Comparison of ENCODE assay signal across 16 mouse cellular contexts in the genomic region with DNA sequence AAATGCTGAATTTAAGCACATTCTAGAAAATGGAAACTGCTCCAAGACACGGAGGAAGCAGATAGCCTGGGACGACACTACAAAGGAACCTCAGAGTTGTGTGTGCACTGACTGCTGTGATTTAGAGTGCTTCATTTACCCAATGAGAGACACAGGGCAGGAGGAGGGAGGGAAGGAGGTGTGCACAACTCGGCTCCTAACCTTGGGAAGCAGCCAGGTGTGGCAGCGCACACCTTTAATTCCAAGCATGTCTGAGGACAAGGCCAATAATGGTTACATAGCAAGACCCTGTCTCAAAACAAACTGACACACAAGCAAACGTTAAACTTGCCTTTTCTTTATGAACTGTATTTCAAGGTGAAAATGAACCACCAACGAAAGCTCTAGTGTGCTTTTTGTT. TPM values are rescaled to one million over a fixed set of nuclear protein-coding genes. Genes with fewer than 3 reads are reported as not detected.
DNase-seq lines count a peak whose midpoint lies in the region; ATAC-seq and TF ChIP-seq lines count a peak whose summit lies in the region.
"Had no signal": no experiment of that assay in that cellular context is flagged by ENCODE, and none has a peak within 500 bp of the region (broad histone marks: within the 10 kb centered on the region; RNA-seq: fewer than 3 reads in every experiment).

No protein-coding gene starts in this region.

- TF ChIP-seq CTCF in intestine, postnatal 0 days (IDR thresholded peaks at IDR 0.05; ENCODE audit: low read depth): no peak
- TF ChIP-seq CTCF in testis, adult 2 months (IDR thresholded peaks at IDR 0.05; ENCODE audit: control insufficient read depth, insufficient read depth, insufficient replicate concordance, low read depth, low read length): no peak

- DNase-seq in testis, postnatal 10 days (ENCODE audit: low spot score): no peak
- DNase-seq in cerebellum, adult 11-12 months: no peak
- no peak for DNase-seq in spleen, postnatal 4 days (ENCODE audit: low spot score in 2 of 2)
- no peak for DNase-seq in urinary bladder, postnatal 10 days (ENCODE audit: low spot score)
- DNase-seq: cerebellum, postnatal 25 days; gastrocnemius, postnatal 10 days; heart, postnatal 14 days; lung, postnatal 10 days; thymus, postnatal 25 days had no signal

- H3K27me3 ChIP-seq in intestine, postnatal 0 days (replicated peaks; ENCODE audit: control insufficient read depth, insufficient read depth, low read length): no peaks in the 10 kb centered on the region
- H3K27me3 ChIP-seq in intestine, embryonic 16.5 days (replicated peaks; ENCODE audit: control insufficient read depth, insufficient read depth, low read length): no peaks in the 10 kb centered on the region
- no peaks in the 10 kb centered on the region for H3K27me3 ChIP-seq in testis, adult 2 months (ENCODE audit: control insufficient read depth, insufficient read depth, low read length)
- no peaks in the 10 kb centered on the region for H3K27me3 ChIP-seq in kidney, embryonic 16.5 days (ENCODE audit: insufficient read depth, low read length)
- H3K27me3 ChIP-seq: intestine, embryonic 15.5 days had no signal

- H3K4me3 ChIP-seq in intestine, postnatal 0 days (ENCODE audit: low read depth, low read length): no peak overlapping the region
- H3K4me3 ChIP-seq in intestine, embryonic 16.5 days (ENCODE audit: low read length): no peak overlapping the region
- peak overlapping the region; percentile 19 for H3K4me3 ChIP-seq in testis, adult 2 months (ENCODE audit: control insufficient read depth, low read depth, low read length)
- H3K4me3 ChIP-seq in kidney, embryonic 16.5 days (ENCODE audit: low read length): no peak overlapping the region

- no peak overlapping the region for H3K27ac ChIP-seq in intestine, postnatal 0 days (ENCODE audit: low read depth, low read length)
- no peak overlapping the region for H3K27ac ChIP-seq in intestine, embryonic 16.5 days (ENCODE audit: low read length)
- no peak overlapping the region for H3K27ac ChIP-seq in testis, adult 2 months (ENCODE audit: control insufficient read depth, insufficient read depth, low read depth, low read length)
- H3K27ac ChIP-seq in kidney, embryonic 16.5 days (ENCODE audit: low read length): no peak overlapping the region
- H3K27ac ChIP-seq: intestine, embryonic 15.5 days; left cerebral cortex, adult 2 months had no signal

- 55% methylated on average over 6 of the region's 6 CpGs for WGBS in intestine, postnatal 0 days
- WGBS in intestine, embryonic 16.5 days: 58% methylated on average over 6 of the region's 6 CpGs
- WGBS in kidney, embryonic 16.5 days: 55% methylated on average over 6 of the region's 6 CpGs

- no peaks in the 10 kb centered on the region for H3K4me1 ChIP-seq in intestine, postnatal 0 days (replicated peaks; ENCODE audit: control insufficient read depth, insufficient read depth, low read length)
- H3K4me1 ChIP-seq in intestine, embryonic 16.5 days (ENCODE audit: control insufficient read depth, insufficient read depth, low read length): peaks cover 6% of the 10 kb centered on the region
- H3K4me1 ChIP-seq in testis, adult 2 months (ENCODE audit: control insufficient read depth, insufficient read depth, low read length): no peaks in the 10 kb centered on the region; the same call in 1 of the 2 replicates
- peaks cover 20% of the 10 kb centered on the region for H3K4me1 ChIP-seq in kidney, embryonic 16.5 days (ENCODE audit: insufficient read depth, low read length)

- 0 out of 2 replicates have a peak, but pooled peaks cover 1% of the 10 kb centered on the region for H3K36me3 ChIP-seq in intestine, postnatal 0 days (ENCODE audit: control insufficient read depth, insufficient read depth)
- H3K36me3 ChIP-seq in intestine, embryonic 16.5 days (ENCODE audit: control insufficient read depth, insufficient read depth, low read length): no peaks in the 10 kb centered on the region
- no peaks in the 10 kb centered on the region for H3K36me3 ChIP-seq in testis, adult 2 months (ENCODE audit: control insufficient read depth, insufficient read depth, low read length)
- H3K36me3 ChIP-seq in kidney, embryonic 16.5 days (ENCODE audit: insufficient read depth, low read length): 0 out of 2 replicates have a peak, but pooled peaks cover 1% of the 10 kb centered on the region

- TF ChIP-seq POLR2A in testis, adult 2 months (IDR thresholded peaks at IDR 0.05; ENCODE audit: control insufficient read depth, low read depth, low read length): no peak

- no peak for ATAC-seq in intestine, postnatal 0 days
- no peak for ATAC-seq in intestine, embryonic 16.5 days
- no peak for ATAC-seq in kidney, embryonic 16.5 days (ENCODE audit: low FRiP score, low TSS enrichment)
- ATAC-seq: CD4-positive, CD25-positive, alpha-beta regulatory T cell, adult 4 months; intestine, embryonic 15.5 days had no signal

- 0 out of 2 replicates have a peak overlapping the region, but pooled peaks have one; percentile 17 for H3K9ac ChIP-seq in intestine, postnatal 0 days (ENCODE audit: low read depth, low read length)
- no peak overlapping the region for H3K9ac ChIP-seq in intestine, embryonic 16.5 days (ENCODE audit: low read depth, low read length)
- no peak overlapping the region for H3K9ac ChIP-seq in kidney, embryonic 16.5 days (replicated peaks; ENCODE audit: low read length)
- H3K9ac ChIP-seq: intestine, embryonic 15.5 days had no signal

- H3K4me2 ChIP-seq in intestine, postnatal 0 days (replicated peaks; ENCODE audit: low read depth): no peak overlapping the region
- H3K4me2 ChIP-seq in intestine, embryonic 16.5 days (ENCODE audit: low read depth, low read length): no peak overlapping the region
- H3K4me2 ChIP-seq in kidney, embryonic 16.5 days (replicated peaks; ENCODE audit: low read depth, low read length): 0 out of 2 replicates have a peak overlapping the region, but pooled peaks have one; percentile 66

- H3K9me3 ChIP-seq in intestine, postnatal 0 days (ENCODE audit: control insufficient read depth): no peaks in the 10 kb centered on the region
- H3K9me3 ChIP-seq in intestine, embryonic 16.5 days (ENCODE audit: control insufficient read depth, low read length): no peaks in the 10 kb centered on the region
- no peaks in the 10 kb centered on the region for H3K9me3 ChIP-seq in kidney, embryonic 16.5 days (ENCODE audit: low read length)
- H3K9me3 ChIP-seq: intestine, embryonic 15.5 days had no signal

RNA-seq across cellular contexts. Expression of gene Mtrex, which starts 1.9 kb away (rescaled TPM):
- polyA plus RNA-seq in intestine, postnatal 0 days (2015; fragmentation: Nextera tagmentation; extraction: Ambion mirVana): 17.2 and 17.9 TPM in 2 replicates
- polyA plus RNA-seq in intestine, embryonic 16.5 days (2015; fragmentation: Nextera tagmentation; extraction: Ambion mirVana): 48.1 and 51.5 TPM in 2 replicates
- polyA plus RNA-seq in testis, adult 2 months (2012; rRNA removed): 20.3 and 29.2 TPM in 2 replicates
- polyA plus RNA-seq in kidney, embryonic 16.5 days (2015; fragmentation: Nextera tagmentation; extraction: Ambion mirVana): 72.2 and 78.6 TPM in 2 replicates

RNA-seq across cellular contexts. Expression of gene Dhx29, which starts 2.0 kb away (rescaled TPM):
- 6.3 and 7.1 TPM in 2 replicates for polyA plus RNA-seq in intestine, postnatal 0 days (2015; fragmentation: Nextera tagmentation; extraction: Ambion mirVana)
- polyA plus RNA-seq in intestine, embryonic 16.5 days (2015; fragmentation: Nextera tagmentation; extraction: Ambion mirVana): 8.7 and 10.2 TPM in 2 replicates
- polyA plus RNA-seq in testis, adult 2 months (2012; rRNA removed): 6.7 and 7.0 TPM in 2 replicates
- 16.0 and 18.1 TPM in 2 replicates for polyA plus RNA-seq in kidney, embryonic 16.5 days (2015; fragmentation: Nextera tagmentation; extraction: Ambion mirVana)
